Mouse (Mus musculus): ENCODE measurements around the gene Cyp2ab1.

The Cyp2ab1 gene

GRCm38 (mm10) chr16:20265089-20265488 lies 60.1 kb downstream of the Cyp2ab1 start:
- DNase-seq: no peak

All from kidney, adult 9 months (tissue).